Mouse (Mus musculus) midbrain, embryonic 10.5 days (tissue): ENCODE data around the gene Snx10. TPM values are rescaled to one million over a fixed set of nuclear protein-coding genes. Genes with fewer than 3 reads are reported as not detected.

Experiments used
- DNase-seq: peaks from one replicate; pipeline ENCODE4 v3.0.0-alpha.2; 2017; ENCODE audit warnings: low spot score
- H3K27ac ChIP-seq: fragments of 300-500 bp; sonication (generic); replicated peaks from 2 replicates; pipeline ENCODE4 v1.5.1; 2016; ENCODE audit warnings: mild to moderate bottlenecking
- H3K27me3 ChIP-seq: fragments of 300-500 bp; sonication (generic); 2 replicates; pipeline ENCODE4 v1.6.1; 2016; ENCODE audit warnings: low read depth, mild to moderate bottlenecking; ENCODE audit not compliant: poor library complexity, severe bottlenecking
- H3K36me3 ChIP-seq: fragments of 300-500 bp; sonication (generic); 2 replicates; pipeline ENCODE4 v1.6.1; 2016; ENCODE audit warnings: mild to moderate bottlenecking, moderate library complexity
- H3K4me1 ChIP-seq: fragments of 300-500 bp; sonication (generic); 2 replicates; pipeline ENCODE4 v1.6.1; 2016
- H3K4me3 ChIP-seq: fragments of 300-500 bp; sonication (generic); 2 replicates; pipeline ENCODE4 v1.5.1; 2016; ENCODE audit warnings: mild to moderate bottlenecking, moderate library complexity
- H3K9me3 ChIP-seq: fragments of 300-500 bp; sonication (generic); replicated peaks from 2 replicates; pipeline ENCODE4 v1.6.1; 2016; ENCODE audit warnings: mild to moderate bottlenecking
- WGBS: fragments of 180-500 bp; shearing (Covaris S2); methylation state at CpG from one replicate; pipeline ENCODE4 v1.1.7; 2016; 5-methylcytosine and 5-hydroxymethylcytosine counted together
- polyA plus RNA-seq: library from polyadenylated mRNA; unstranded; fragments of >200 nt; fragmentation: Nextera tagmentation; extraction: Ambion mirVana; gene quantifications from 2 replicates; pipeline ENCODE4 v1.2.1, GENCODE M21; 2016

Gene Snx10
- polyA plus RNA-seq, 1 experiment from 2014 or later, result 40.9 TPM

- Histone ChIP-seq H3K9me3 (peaks cover 7% of the 10 kb centered on the region; the same call in 1 of the 2 replicates), H3K27ac (no peak overlapping the region), H3K4me1 (peaks cover 29% of the 10 kb centered on the region), H3K36me3 (peaks cover 17% of the 10 kb centered on the region), H3K4me3 (no peak overlapping the region), H3K27me3 (no peaks in the 10 kb centered on the region)
- no peak for DNase-seq
- WGBS, result 90% methylated on average over 7 of the region's 7 CpGs
These were observed 17.7 kb downstream of the Snx10 start for GRCm38 (mm10) chr6:51541422-51541821.

GRCm38 (mm10) chr6:51542147-51542546, 18.4 kb downstream of the Snx10 start:
- Histone ChIP-seq H3K27ac (0 out of 2 replicates have a peak overlapping the region, but pooled peaks have one; percentile 9), H3K4me3 (no peak overlapping the region), H3K27me3 (no peaks in the 10 kb centered on the region), H3K36me3 (peaks cover 13% of the 10 kb centered on the region), H3K4me1 (peaks cover 29% of the 10 kb centered on the region), H3K9me3 (peaks cover 7% of the 10 kb centered on the region; the same call in 1 of the 2 replicates)
- 91% methylated on average over 4 of the region's 4 CpGs for WGBS
- DNase-seq, result no peak

- DNase-seq, result no peak
- no peaks in the 10 kb centered on the region for H3K27me3 ChIP-seq
These were observed 20.0 kb downstream of the Snx10 start for GRCm38 (mm10) chr6:51543639-51544117.

GRCm38 (mm10) chr6:51544118-51544681, 20.5 kb downstream of the Snx10 start:
- H3K4me3 ChIP-seq, result no peak overlapping the region
- peaks cover 9% of the 10 kb centered on the region for H3K36me3 ChIP-seq
- H3K4me1 ChIP-seq, result peaks cover 29% of the 10 kb centered on the region
- no peaks in the 10 kb centered on the region for H3K27me3 ChIP-seq
- peak overlapping the region; percentile 13 for H3K27ac ChIP-seq
- DNase-seq, result peak; percentile 21
- peaks cover 6% of the 10 kb centered on the region; the same call in 1 of the 2 replicates for H3K9me3 ChIP-seq
- WGBS, result 33% methylated on average over 7 of the region's 7 CpGs

More at GRCm38 (mm10) chr6:51543639-51544117, 20.0 kb downstream of the Snx10 start:
- H3K9me3 ChIP-seq, result peaks cover 7% of the 10 kb centered on the region; the same call in 1 of the 2 replicates
- peaks cover 29% of the 10 kb centered on the region for H3K4me1 ChIP-seq
- WGBS, result 51% methylated on average over 6 of the region's 6 CpGs
- peaks cover 11% of the 10 kb centered on the region for H3K36me3 ChIP-seq
- 0 out of 2 replicates have a peak overlapping the region, but pooled peaks have one; percentile 38 for H3K27ac ChIP-seq
- no peak overlapping the region for H3K4me3 ChIP-seq

GRCm38 (mm10) chr6:51545219-51545859, 21.6 kb downstream of the Snx10 start:
- peaks cover 29% of the 10 kb centered on the region for H3K4me1 ChIP-seq
- no peaks in the 10 kb centered on the region for H3K27me3 ChIP-seq
- no peak overlapping the region; the same call in 1 of the 2 replicates for H3K27ac ChIP-seq
- no peak overlapping the region for H3K4me3 ChIP-seq
- H3K9me3 ChIP-seq, result no peaks in the 10 kb centered on the region
- 87% methylated on average over 11 of the region's 11 CpGs for WGBS
- no peak for DNase-seq
- H3K36me3 ChIP-seq, result no peaks in the 10 kb centered on the region

GRCm38 (mm10) chr6:51546085-51546484, 22.4 kb downstream of the Snx10 start:
- no peak for DNase-seq
- no peaks in the 10 kb centered on the region for H3K27me3 ChIP-seq
- no peak overlapping the region for H3K4me3 ChIP-seq
- WGBS, result 93% methylated on average over 2 of the region's 2 CpGs
- no peak overlapping the region for H3K27ac ChIP-seq
- peaks cover 29% of the 10 kb centered on the region for H3K4me1 ChIP-seq
- peaks cover 2% of the 10 kb centered on the region for H3K36me3 ChIP-seq
- no peaks in the 10 kb centered on the region for H3K9me3 ChIP-seq

GRCm38 (mm10) chr6:51548757-51549156, 25.1 kb downstream of the Snx10 start:
- 81% methylated on average over 5 of the region's 5 CpGs for WGBS
- H3K27ac ChIP-seq, result no peak overlapping the region

GRCm38 (mm10) chr6:51551267-51551802, 27.6 kb downstream of the Snx10 start:
- 94% methylated on average over 10 of the region's 10 CpGs for WGBS
- Histone ChIP-seq H3K9me3 (no peaks in the 10 kb centered on the region), H3K4me3 (no peak overlapping the region), H3K27ac (no peak overlapping the region), H3K36me3 (peaks cover 21% of the 10 kb centered on the region), H3K27me3 (no peaks in the 10 kb centered on the region), H3K4me1 (no peaks in the 10 kb centered on the region)
- no peak for DNase-seq

More at GRCm38 (mm10) chr6:51548757-51549156, 25.1 kb downstream of the Snx10 start:
- no peak for DNase-seq
- Histone ChIP-seq H3K9me3 (no peaks in the 10 kb centered on the region), H3K36me3 (peaks cover 13% of the 10 kb centered on the region), H3K4me3 (no peak overlapping the region), H3K4me1 (peaks cover 14% of the 10 kb centered on the region), H3K27me3 (no peaks in the 10 kb centered on the region)

- H3K36me3 ChIP-seq, result peaks cover 25% of the 10 kb centered on the region
- no peak overlapping the region for H3K27ac ChIP-seq
- no peaks in the 10 kb centered on the region for H3K27me3 ChIP-seq
- no peak for DNase-seq
- H3K9me3 ChIP-seq, result no peaks in the 10 kb centered on the region
- no peaks in the 10 kb centered on the region for H3K4me1 ChIP-seq
- 91% methylated on average over 7 of the region's 7 CpGs for WGBS
- H3K4me3 ChIP-seq, result no peak overlapping the region
These were observed 32.9 kb downstream of the Snx10 start for GRCm38 (mm10) chr6:51556562-51556961.

GRCm38 (mm10) chr6:51558311-51558710, 34.6 kb downstream of the Snx10 start:
- Histone ChIP-seq H3K9me3 (no peaks in the 10 kb centered on the region), H3K36me3 (peaks cover 24% of the 10 kb centered on the region), H3K27ac (no peak overlapping the region), H3K4me1 (no peaks in the 10 kb centered on the region), H3K27me3 (no peaks in the 10 kb centered on the region), H3K4me3 (no peak overlapping the region)
- DNase-seq, result no peak
- 96% methylated on average over 7 of the region's 7 CpGs for WGBS

GRCm38 (mm10) chr6:51566771-51567680, 43.3 kb downstream of the Snx10 start:
- 90% methylated on average over 14 of the region's 14 CpGs for WGBS
- Histone ChIP-seq H3K4me1 (no peaks in the 10 kb centered on the region), H3K27ac (no peak overlapping the region)

GRCm38 (mm10) chr6:51569086-51569485, 45.4 kb downstream of the Snx10 start:
- WGBS, result 92% methylated on average over 8 of the region's 8 CpGs
- no peak for DNase-seq

More at GRCm38 (mm10) chr6:51566771-51567680, 43.3 kb downstream of the Snx10 start:
- no peaks in the 10 kb centered on the region for H3K27me3 ChIP-seq
- H3K9me3 ChIP-seq, result no peaks in the 10 kb centered on the region
- peaks cover 13% of the 10 kb centered on the region for H3K36me3 ChIP-seq
- H3K4me3 ChIP-seq, result no peak overlapping the region
- no peak for DNase-seq

More at GRCm38 (mm10) chr6:51569086-51569485, 45.4 kb downstream of the Snx10 start:
- no peak overlapping the region for H3K4me3 ChIP-seq
- H3K4me1 ChIP-seq, result no peaks in the 10 kb centered on the region
- H3K36me3 ChIP-seq, result peaks cover 6% of the 10 kb centered on the region
- H3K27me3 ChIP-seq, result no peaks in the 10 kb centered on the region
- H3K27ac ChIP-seq, result no peak overlapping the region
- no peaks in the 10 kb centered on the region for H3K9me3 ChIP-seq
